Mouse (Mus musculus) E14TG2a.4 (cell line): ENCODE measurements at regions not wholly inside any gene's neighbourhood (a gene's known extent, or its start where the extent isn't known, plus 50 kb on each side); places are given as distances from the start of the nearest gene placed in this dataset.

Experiments used
- H3K27me3 ChIP-seq: 2 replicates; pipeline ENCODE4 v1.6.1; 2014; ENCODE audit warnings: low read length, control low read depth; ENCODE audit not compliant: insufficient read depth
- H3K36me3 ChIP-seq: 2 replicates; pipeline ENCODE4 v1.6.1; 2014; ENCODE audit warnings: low read length, control low read depth; ENCODE audit not compliant: insufficient read depth
- H3K4me1 ChIP-seq: replicated peaks from 2 replicates; pipeline ENCODE4 v1.6.1; 2014; ENCODE audit warnings: low read depth, low read length, control low read depth
- H3K4me3 ChIP-seq: replicated peaks from 2 replicates; pipeline ENCODE4 v1.5.1; 2014; ENCODE audit warnings: mild to moderate bottlenecking, low read length
- H3K9me3 ChIP-seq: 2 replicates; pipeline ENCODE4 v1.6.1; 2014; ENCODE audit warnings: low read length, control low read depth
- CTCF ChIP-seq: conservative IDR thresholded peaks from 2 replicates; pipeline ENCODE4 v1.5.1; 2014; ENCODE audit warnings: low read length
- NANOG ChIP-seq: IDR thresholded peaks from 2 replicates; pipeline ENCODE4 v1.6.1; 2014; ENCODE audit warnings: borderline replicate concordance, low read length, mixed read lengths
- POU5F1 ChIP-seq: IDR thresholded peaks from 2 replicates; pipeline ENCODE4 v1.6.1; 2014; ENCODE audit warnings: low read length, borderline replicate concordance

GRCm38 (mm10) chr7:68686396-68687139 is 62.5 kb downstream of the Arrdc4 start:
- TF ChIP-seq CTCF = no peak
- no peak for TF ChIP-seq POU5F1
- TF ChIP-seq NANOG = no peak
- Histone ChIP-seq H3K9me3 (no peaks in the 10 kb centered on the region), H3K4me1 (no peaks in the 10 kb centered on the region), H3K27me3 (no peaks in the 10 kb centered on the region), H3K36me3 (no peaks in the 10 kb centered on the region), H3K4me3 (no peak overlapping the region)

- Histone ChIP-seq H3K4me1 (no peaks in the 10 kb centered on the region), H3K4me3 (no peak overlapping the region), H3K36me3 (no peaks in the 10 kb centered on the region), H3K9me3 (no peaks in the 10 kb centered on the region), H3K27me3 (no peaks in the 10 kb centered on the region)
- TF ChIP-seq POU5F1 (no peak), CTCF (no peak)
These were observed 66.0 kb downstream of the Arrdc4 start for GRCm38 (mm10) chr7:68682929-68683643.

- no peak for TF ChIP-seq NANOG
- TF ChIP-seq CTCF = no peak
- no peak for TF ChIP-seq POU5F1
- no peaks in the 10 kb centered on the region for H3K27me3 ChIP-seq
- no peaks in the 10 kb centered on the region for H3K4me1 ChIP-seq
- H3K9me3 ChIP-seq = peaks cover 6% of the 10 kb centered on the region
- no peaks in the 10 kb centered on the region for H3K36me3 ChIP-seq
- no peak overlapping the region for H3K4me3 ChIP-seq
These were observed 66.7 kb downstream of the Arrdc4 start for GRCm38 (mm10) chr7:68682318-68682728.

GRCm38 (mm10) chr7:68679770-68680169 is 69.3 kb downstream of the Arrdc4 start:
- no peak overlapping the region for H3K4me3 ChIP-seq
- H3K36me3 ChIP-seq = no peaks in the 10 kb centered on the region
- no peak for TF ChIP-seq CTCF
- TF ChIP-seq NANOG = no peak
- no peak for TF ChIP-seq POU5F1
- H3K9me3 ChIP-seq = peaks cover 18% of the 10 kb centered on the region
- no peaks in the 10 kb centered on the region for H3K27me3 ChIP-seq
- H3K4me1 ChIP-seq = no peaks in the 10 kb centered on the region

- TF ChIP-seq POU5F1 (no peak), NANOG (no peak), CTCF (no peak)
- Histone ChIP-seq H3K27me3 (no peaks in the 10 kb centered on the region), H3K36me3 (no peaks in the 10 kb centered on the region), H3K4me1 (no peaks in the 10 kb centered on the region), H3K4me3 (no peak overlapping the region), H3K9me3 (no peaks in the 10 kb centered on the region)
These were observed 81.0 kb downstream of the Arrdc4 start for GRCm38 (mm10) chr7:68667790-68668732.

GRCm38 (mm10) chr7:68667215-68667614 is 81.8 kb downstream of the Arrdc4 start:
- no peak overlapping the region for H3K4me3 ChIP-seq
- no peaks in the 10 kb centered on the region for H3K36me3 ChIP-seq
- no peaks in the 10 kb centered on the region for H3K4me1 ChIP-seq
- TF ChIP-seq CTCF (peak; percentile 23), NANOG (no peak)
- 0 out of 2 replicates have a peak, but pooled peaks cover under 1% of the 10 kb centered on the region for H3K27me3 ChIP-seq
- H3K9me3 ChIP-seq = no peaks in the 10 kb centered on the region

GRCm38 (mm10) chr7:68656354-68656753 is 92.7 kb downstream of the Arrdc4 start:
- no peaks in the 10 kb centered on the region for H3K27me3 ChIP-seq
- peaks cover 9% of the 10 kb centered on the region; the same call in 1 of the 2 replicates for H3K9me3 ChIP-seq
- H3K4me3 ChIP-seq = no peak overlapping the region
- H3K4me1 ChIP-seq = no peaks in the 10 kb centered on the region
- H3K36me3 ChIP-seq = no peaks in the 10 kb centered on the region
- no peak for TF ChIP-seq NANOG
- no peak for TF ChIP-seq CTCF
- TF ChIP-seq POU5F1 = no peak

GRCm38 (mm10) chr7:68653534-68653933 is 95.5 kb downstream of the Arrdc4 start:
- peaks cover 23% of the 10 kb centered on the region for H3K9me3 ChIP-seq
- H3K4me3 ChIP-seq = no peak overlapping the region
- H3K4me1 ChIP-seq = no peaks in the 10 kb centered on the region
- TF ChIP-seq POU5F1 = no peak
- no peak for TF ChIP-seq CTCF
- TF ChIP-seq NANOG = no peak
- H3K27me3 ChIP-seq = no peaks in the 10 kb centered on the region
- no peaks in the 10 kb centered on the region for H3K36me3 ChIP-seq
